20 mouse cellular contexts compared by ENCODE assay signal in the genomic region with DNA sequence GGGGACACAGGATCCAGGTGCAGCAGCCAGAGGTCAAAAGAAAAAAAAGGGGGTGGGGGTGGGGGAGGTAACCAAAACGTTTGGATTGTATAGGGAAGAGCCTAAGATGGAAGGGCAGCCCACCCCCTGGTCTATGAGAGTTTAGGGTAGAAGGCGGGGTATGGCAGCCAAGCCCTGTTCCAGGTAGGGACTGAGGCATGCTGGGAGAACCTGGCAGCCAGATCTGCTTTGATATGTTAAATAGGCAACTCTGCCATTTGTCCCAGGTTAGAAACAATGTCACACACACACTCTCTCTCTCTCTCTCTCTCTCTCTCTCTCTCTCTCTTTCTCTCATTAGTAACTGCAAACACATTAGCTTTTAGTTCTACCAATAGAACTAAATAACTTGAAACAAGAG. TPM values are rescaled to one million over a fixed set of nuclear protein-coding genes. Genes with fewer than 3 reads are reported as not detected.
DNase-seq lines count a peak whose midpoint lies in the region; ATAC-seq and TF ChIP-seq lines count a peak whose summit lies in the region.
"Had no signal": no experiment of that assay in that cellular context is flagged by ENCODE, and none has a peak within 500 bp of the region (broad histone marks: within the 10 kb centered on the region; RNA-seq: fewer than 3 reads in every experiment).

No protein-coding gene starts in this region.

- WGBS in liver, adult 2 months, result 10% methylated on average over 2 of the region's 2 CpGs
- 44% methylated on average over 2 of the region's 2 CpGs for WGBS in forebrain, embryonic 11.5 days

- no peaks in the 10 kb centered on the region for H3K9me3 ChIP-seq in ES-Bruce4 (replicated peaks; ENCODE audit: control insufficient read depth, insufficient read depth, low read length, poor library complexity, severe bottlenecking)
- H3K9me3 ChIP-seq in forebrain, embryonic 11.5 days (ENCODE audit: control insufficient read depth, low read length), result no peaks in the 10 kb centered on the region
- H3K9me3 ChIP-seq: embryonic facial prominence, embryonic 10.5 days; embryonic facial prominence, embryonic 12.5 days; forebrain, embryonic 12.5 days had no signal

- TF ChIP-seq CTCF in liver, adult 2 months (IDR thresholded peaks at IDR 0.05; ENCODE audit: low read depth, low read length), result no peak
- no peak for TF ChIP-seq CTCF in ES-Bruce4 (IDR thresholded peaks at IDR 0.05; ENCODE audit: low read depth, low read length)

- no peak for ATAC-seq in forebrain, embryonic 11.5 days (replicated peaks; ENCODE audit: low FRiP score)
- ATAC-seq: forebrain, embryonic 14.5 days; forebrain, embryonic 16.5 days had no signal

- peaks cover 33% of the 10 kb centered on the region for H3K4me1 ChIP-seq in liver, adult 2 months (ENCODE audit: control insufficient read depth, insufficient read depth, low read length)
- H3K4me1 ChIP-seq in ES-Bruce4 (ENCODE audit: control insufficient read depth, insufficient read depth, low read length), result peaks cover 4% of the 10 kb centered on the region
- H3K4me1 ChIP-seq in forebrain, embryonic 11.5 days (replicated peaks; ENCODE audit: control insufficient read depth, insufficient read depth, low read length), result peaks cover 3% of the 10 kb centered on the region; the same call in 1 of the 2 replicates

- H3K27ac ChIP-seq in liver, adult 2 months (replicated peaks; ENCODE audit: insufficient read depth, low read depth, low read length), result peak overlapping the region; percentile 13
- H3K27ac ChIP-seq in ES-Bruce4 (ENCODE audit: insufficient read depth, low read length), result no peak overlapping the region
- H3K27ac ChIP-seq in forebrain, embryonic 11.5 days (ENCODE audit: low read depth, low read length), result no peak overlapping the region
- H3K27ac ChIP-seq: embryonic facial prominence, embryonic 10.5 days; embryonic facial prominence, embryonic 12.5 days; forebrain, embryonic 12.5 days had no signal

- DNase-seq in liver, adult 2 months (ENCODE audit: extremely low read depth, low read depth, low spot score), result no peak
- DNase-seq in liver, result no peak
- peak; percentile 66 for DNase-seq in ES-CJ7 (ENCODE audit: low read depth, low spot score)
- peak; percentile 38 for DNase-seq in ZHBTc4 (ENCODE audit: low read depth, low spot score)
- no peak for DNase-seq in cerebellum, adult 9-11 months
- no peak for DNase-seq in forebrain, embryonic 11.5 days (ENCODE audit: low spot score)
- DNase-seq: adrenal gland, adult 2 months; adrenal gland, postnatal 10 days; adrenal gland, postnatal 25 days; cerebellum, adult 11 months; cerebellum, adult 18-20 months; cerebellum, adult 8-10 months; cerebellum, postnatal 10 days; cerebellum, postnatal 25 days had no signal

- no peak overlapping the region for H3K4me3 ChIP-seq in liver, adult 2 months (ENCODE audit: insufficient read depth, low read depth, low read length)
- no peak overlapping the region for H3K4me3 ChIP-seq in ES-Bruce4 (ENCODE audit: low read depth, low read length)
- H3K4me3 ChIP-seq in forebrain, embryonic 11.5 days (ENCODE audit: low read depth, low read length), result no peak overlapping the region
- H3K4me3 ChIP-seq: embryonic facial prominence, embryonic 10.5 days; embryonic facial prominence, embryonic 12.5 days; forebrain, embryonic 12.5 days had no signal

- no peak for TF ChIP-seq POLR2A in liver, adult 2 months (IDR thresholded peaks at IDR 0.05; ENCODE audit: extremely low read depth, insufficient read depth, low read length)
- no peak for TF ChIP-seq POLR2A in ES-Bruce4 (IDR thresholded peaks at IDR 0.05; ENCODE audit: insufficient read depth, low read length)

- TF ChIP-seq EP300 in ES-Bruce4 (IDR thresholded peaks at IDR 0.05; ENCODE audit: insufficient read depth, low read depth, low read length), result peak; percentile 80; the same call in 1 of the 2 replicates

- H3K9ac ChIP-seq in liver, adult 2 months (ENCODE audit: low read depth, low read length), result no peak overlapping the region
- no peak overlapping the region for H3K9ac ChIP-seq in ES-Bruce4 (ENCODE audit: low read depth, poor library complexity, severe bottlenecking)
- H3K9ac ChIP-seq in forebrain, embryonic 11.5 days (ENCODE audit: low read length), result no peak overlapping the region
- H3K9ac ChIP-seq: embryonic facial prominence, embryonic 12.5 days; forebrain, embryonic 12.5 days had no signal

- H3K36me3 ChIP-seq in liver, adult 2 months (ENCODE audit: control insufficient read depth, insufficient read depth, low read length), result no peaks in the 10 kb centered on the region
- H3K36me3 ChIP-seq in ES-Bruce4 (ENCODE audit: control insufficient read depth, insufficient read depth, low read length, poor library complexity, severe bottlenecking), result no peaks in the 10 kb centered on the region
- H3K36me3 ChIP-seq in forebrain, embryonic 11.5 days (ENCODE audit: control insufficient read depth, insufficient read depth, low read length), result no peaks in the 10 kb centered on the region; the same call in 1 of the 2 replicates
- H3K36me3 ChIP-seq: embryonic facial prominence, embryonic 10.5 days; embryonic facial prominence, embryonic 12.5 days; forebrain, embryonic 12.5 days had no signal

- no peaks in the 10 kb centered on the region for H3K27me3 ChIP-seq in liver, adult 2 months (ENCODE audit: control insufficient read depth, insufficient read depth, low read length)
- H3K27me3 ChIP-seq in ES-Bruce4 (ENCODE audit: control insufficient read depth, insufficient read depth, low read length, poor library complexity, severe bottlenecking), result no peaks in the 10 kb centered on the region
- H3K27me3 ChIP-seq in forebrain, embryonic 11.5 days (ENCODE audit: control insufficient read depth, insufficient read depth, low read length), result no peaks in the 10 kb centered on the region
- H3K27me3 ChIP-seq: embryonic facial prominence, embryonic 12.5 days; forebrain, embryonic 12.5 days had no signal

- H3K79me2 ChIP-seq in liver, adult 2 months (ENCODE audit: control insufficient read depth, insufficient read depth, low read length), result no peaks in the 10 kb centered on the region

- H3K4me2 ChIP-seq in forebrain, embryonic 11.5 days (ENCODE audit: low read depth, low read length, severe bottlenecking), result no peak overlapping the region
- H3K4me2 ChIP-seq: embryonic facial prominence, embryonic 12.5 days; forebrain, embryonic 12.5 days had no signal

RNA-seq across cellular contexts. Expression of a gene that starts 55.9 kb away (rescaled TPM):
- total RNA-seq in liver, adult 2 months (2014; rRNA removed), result 29.3 and 29.9 TPM in 2 replicates
- 45.5 and 48.4 TPM in 2 replicates for polyA plus RNA-seq in liver, adult 2 months (2012; rRNA removed)
- 46.8 and 50.9 TPM in 2 replicates for polyA plus RNA-seq in ES-Bruce4 (2011; ENCODE audit: insufficient read depth, insufficient read length, low read depth, missing spikeins)
- 57.7 and 63.1 TPM in 2 replicates for polyA plus RNA-seq in forebrain, embryonic 11.5 days (2014; fragmentation: Nextera tagmentation; extraction: Ambion mirVana)

Comparison
In these comparisons a context has a peak if more than half of its experiments do, and no peak if none do; other contexts are left out.
1. DNase-seq: peak in ES-CJ7 (single experiment) and ZHBTc4 (single experiment); none in liver, adult 2 months (single experiment), liver (single experiment), cerebellum, adult 9-11 months (single experiment) and forebrain, embryonic 11.5 days (single experiment).